Mouse (Mus musculus): Measurements from ENCODE around the gene Ppfia3. TPM values are rescaled to one million over a fixed set of nuclear protein-coding genes. Genes with fewer than 3 reads are reported as not detected.

The Ppfia3 gene
- polyA plus RNA-seq, 1 experiment = not detected

- Histone ChIP-seq H3K27ac (ENCODE audit: insufficient read depth, low read depth, low read length) (no peak overlapping the region), H3K4me3 (ENCODE audit: insufficient read depth, low read depth, low read length) (no peak overlapping the region), H3K4me1 (ENCODE audit: control insufficient read depth, insufficient read depth, low read length) (peaks cover 14% of the 10 kb centered on the region)
- WGBS = 84% methylated on average over 6 of the region's 6 CpGs
- no peak for TF ChIP-seq CTCF (IDR thresholded peaks at IDR 0.05; ENCODE audit: insufficient read depth, low read depth, low read length)
- TF ChIP-seq POLR2A (IDR thresholded peaks at IDR 0.05; ENCODE audit: insufficient read depth, low read depth, low read length) = no peak
Measured at GRCm38 (mm10) chr7:45331502-45331901, 35.3 kb downstream of the Ppfia3 start.

GRCm38 (mm10) chr7:45328841-45329475, 37.9 kb downstream of the Ppfia3 start:
- H3K4me3 ChIP-seq (ENCODE audit: insufficient read depth, low read depth, low read length) = no peak overlapping the region
- peaks cover 14% of the 10 kb centered on the region for H3K4me1 ChIP-seq (ENCODE audit: control insufficient read depth, insufficient read depth, low read length)
- WGBS = 81% methylated on average over 13 of the region's 13 CpGs
- H3K27ac ChIP-seq (ENCODE audit: insufficient read depth, low read depth, low read length) = no peak overlapping the region
- TF ChIP-seq CTCF (IDR thresholded peaks at IDR 0.05; ENCODE audit: insufficient read depth, low read depth, low read length) (no peak), POLR2A (IDR thresholded peaks at IDR 0.05; ENCODE audit: insufficient read depth, low read depth, low read length) (no peak)

GRCm38 (mm10) chr7:45325800-45326199, 41.0 kb downstream of the Ppfia3 start:
- Histone ChIP-seq H3K4me3 (ENCODE audit: insufficient read depth, low read depth, low read length) (no peak overlapping the region), H3K4me1 (ENCODE audit: control insufficient read depth, insufficient read depth, low read length) (no peaks in the 10 kb centered on the region), H3K27ac (ENCODE audit: insufficient read depth, low read depth, low read length) (no peak overlapping the region)
- TF ChIP-seq CTCF (IDR thresholded peaks at IDR 0.05; ENCODE audit: insufficient read depth, low read depth, low read length) = no peak
- no peak for TF ChIP-seq POLR2A (IDR thresholded peaks at IDR 0.05; ENCODE audit: insufficient read depth, low read depth, low read length)

- TF ChIP-seq CTCF (IDR thresholded peaks at IDR 0.05; ENCODE audit: insufficient read depth, low read depth, low read length) (no peak), POLR2A (IDR thresholded peaks at IDR 0.05; ENCODE audit: insufficient read depth, low read depth, low read length) (no peak)
- 92% methylated on average over 5 of the region's 5 CpGs for WGBS
- H3K27ac ChIP-seq (ENCODE audit: insufficient read depth, low read depth, low read length) = no peak overlapping the region
- no peaks in the 10 kb centered on the region for H3K4me1 ChIP-seq (ENCODE audit: control insufficient read depth, insufficient read depth, low read length)
- H3K4me3 ChIP-seq (ENCODE audit: insufficient read depth, low read depth, low read length) = no peak overlapping the region
Measured at GRCm38 (mm10) chr7:45323069-45323468, 43.8 kb downstream of the Ppfia3 start.

GRCm38 (mm10) chr7:45322245-45322644, 44.6 kb downstream of the Ppfia3 start:
- no peak overlapping the region for H3K27ac ChIP-seq (ENCODE audit: insufficient read depth, low read depth, low read length)
- 92% methylated on average over 4 of the region's 4 CpGs for WGBS
- H3K4me1 ChIP-seq (ENCODE audit: control insufficient read depth, insufficient read depth, low read length) = no peaks in the 10 kb centered on the region
- TF ChIP-seq CTCF (IDR thresholded peaks at IDR 0.05; ENCODE audit: insufficient read depth, low read depth, low read length) (no peak), POLR2A (IDR thresholded peaks at IDR 0.05; ENCODE audit: insufficient read depth, low read depth, low read length) (no peak)
- no peak overlapping the region for H3K4me3 ChIP-seq (ENCODE audit: insufficient read depth, low read depth, low read length)

- Histone ChIP-seq H3K4me3 (ENCODE audit: insufficient read depth, low read depth, low read length) (no peak overlapping the region), H3K4me1 (ENCODE audit: control insufficient read depth, insufficient read depth, low read length) (peaks cover 7% of the 10 kb centered on the region; the same call in 1 of the 2 replicates), H3K27ac (ENCODE audit: insufficient read depth, low read depth, low read length) (no peak overlapping the region)
- no peak for TF ChIP-seq CTCF (IDR thresholded peaks at IDR 0.05; ENCODE audit: insufficient read depth, low read depth, low read length)
- no peak for TF ChIP-seq POLR2A (IDR thresholded peaks at IDR 0.05; ENCODE audit: insufficient read depth, low read depth, low read length)
- WGBS = 97% methylated on average over 14 of the region's 14 CpGs
Measured at GRCm38 (mm10) chr7:45316536-45316935, 50.3 kb downstream of the Ppfia3 start.

GRCm38 (mm10) chr7:45315182-45315701, 51.6 kb downstream of the Ppfia3 start:
- TF ChIP-seq POLR2A (IDR thresholded peaks at IDR 0.05; ENCODE audit: insufficient read depth, low read depth, low read length) = no peak
- no peak overlapping the region for H3K4me3 ChIP-seq (ENCODE audit: insufficient read depth, low read depth, low read length)
- H3K4me1 ChIP-seq (ENCODE audit: control insufficient read depth, insufficient read depth, low read length) = peaks cover 7% of the 10 kb centered on the region; the same call in 1 of the 2 replicates
- 59% methylated on average over 10 of the region's 10 CpGs for WGBS
- H3K27ac ChIP-seq (ENCODE audit: insufficient read depth, low read depth, low read length) = no peak overlapping the region

- Histone ChIP-seq H3K4me1 (ENCODE audit: control insufficient read depth, insufficient read depth, low read length) (peaks cover 7% of the 10 kb centered on the region; the same call in 1 of the 2 replicates), H3K4me3 (ENCODE audit: insufficient read depth, low read depth, low read length) (no peak overlapping the region), H3K27ac (ENCODE audit: insufficient read depth, low read depth, low read length) (no peak overlapping the region)
- TF ChIP-seq CTCF (IDR thresholded peaks at IDR 0.05; ENCODE audit: insufficient read depth, low read depth, low read length) (no peak), POLR2A (IDR thresholded peaks at IDR 0.05; ENCODE audit: insufficient read depth, low read depth, low read length) (no peak)
- 35% methylated on average over 9 of the region's 9 CpGs for WGBS
Measured at GRCm38 (mm10) chr7:45313495-45313894, 53.3 kb downstream of the Ppfia3 start.

GRCm38 (mm10) chr7:45312686-45313453, 53.9 kb downstream of the Ppfia3 start:
- WGBS = 25% methylated on average over 10 of the region's 10 CpGs
- TF ChIP-seq POLR2A (IDR thresholded peaks at IDR 0.05; ENCODE audit: insufficient read depth, low read depth, low read length) (no peak), CTCF (IDR thresholded peaks at IDR 0.05; ENCODE audit: insufficient read depth, low read depth, low read length) (no peak)
- H3K27ac ChIP-seq (ENCODE audit: insufficient read depth, low read depth, low read length) = no peak overlapping the region
- H3K4me3 ChIP-seq (ENCODE audit: insufficient read depth, low read depth, low read length) = no peak overlapping the region
- peaks cover 7% of the 10 kb centered on the region; the same call in 1 of the 2 replicates for H3K4me1 ChIP-seq (ENCODE audit: control insufficient read depth, insufficient read depth, low read length)

Measured in olfactory bulb, adult 2 months (tissue).